Mouse (Mus musculus) gastrocnemius, adult 18-20 months (tissue): ENCODE results near the gene Elac2. TPM values are rescaled to one million over a fixed set of nuclear protein-coding genes. Genes with fewer than 3 reads are reported as not detected.

Experiments
- DNase-seq: peaks from one replicate; pipeline ENCODE4 v3.0.0; 2021; ENCODE audit warnings: low spot score
- total RNA-seq, 2 experiments: library from RNA; stranded (reverse); gene quantifications; 2 replicates each; pipeline ENCODE4 v1.2.3; 2021

Gene Elac2
- total RNA-seq, 2 experiments from 2014 or later: 18.0 to 18.6 TPM

DNA sequence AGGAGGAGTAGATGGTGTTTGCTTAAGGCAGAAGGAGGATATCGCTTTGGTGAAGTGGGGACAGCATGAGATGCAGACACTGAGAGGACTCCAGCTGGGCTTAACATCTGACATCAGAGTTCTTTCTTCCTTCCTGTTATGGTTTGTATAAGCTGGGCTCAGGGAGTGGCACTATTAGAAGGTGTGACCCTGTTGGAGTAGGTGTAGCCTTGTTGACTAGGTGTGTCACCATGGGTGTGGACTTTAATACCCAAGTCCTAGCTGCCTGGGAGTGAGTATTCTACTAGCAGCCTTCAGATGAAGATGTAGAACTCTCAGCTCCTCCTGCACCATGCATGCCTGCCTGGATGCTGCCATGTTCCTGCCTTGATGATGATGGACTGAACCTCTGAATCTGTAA, 37.9 kb downstream of the Elac2 start:
- DNase-seq: no peak

- no peak for DNase-seq
Observed at GRCm38 (mm10) chr11:65020744-65021143, 41.9 kb downstream of the Elac2 start.

GRCm38 (mm10) chr11:65022771-65023170, 43.9 kb downstream of the Elac2 start:
- DNase-seq: no peak

DNA sequence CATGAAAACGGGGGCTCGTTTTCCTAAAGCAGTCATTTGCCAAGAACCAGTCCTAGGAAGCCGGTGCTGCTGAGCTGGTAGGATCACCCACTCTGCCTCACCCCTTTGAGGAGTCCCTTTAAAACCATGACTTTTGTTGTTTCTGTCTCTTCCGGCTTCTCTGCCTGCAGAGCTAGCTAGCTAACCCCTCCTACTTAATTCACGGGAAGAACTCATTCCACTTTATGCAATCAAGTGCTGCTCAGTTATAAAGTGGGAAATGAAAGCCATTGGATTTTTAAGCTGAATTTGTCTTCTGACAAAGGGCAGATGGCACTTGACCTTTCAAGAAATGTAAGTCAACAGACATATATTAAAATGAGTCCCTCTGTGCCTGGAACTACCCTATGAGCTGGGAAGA, 49.2 kb downstream of the Elac2 start:
- no peak for DNase-seq

GRCm38 (mm10) chr11:65030201-65030600, 51.4 kb downstream of the Elac2 start:
- DNase-seq: no peak

DNA sequence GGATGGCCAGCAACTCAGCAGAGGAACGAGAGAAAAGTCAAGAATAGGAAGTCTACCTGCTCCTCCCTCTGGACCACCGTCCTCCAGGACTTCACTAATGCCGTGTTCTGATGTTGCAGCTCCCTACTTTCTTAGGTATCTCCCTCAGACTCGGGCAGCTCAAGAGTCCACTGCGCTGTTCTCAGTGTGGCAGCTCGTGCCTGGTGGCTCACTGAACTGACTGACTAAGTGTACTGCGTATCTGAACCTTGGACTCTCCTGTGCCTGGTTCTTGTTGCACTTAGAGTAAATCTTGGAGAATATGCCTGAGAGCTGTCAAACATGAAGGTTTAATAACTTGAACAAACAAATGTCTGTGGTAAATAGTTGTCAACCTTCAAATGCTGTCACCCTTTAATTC, 53.4 kb downstream of the Elac2 start:
- no peak for DNase-seq

- no peak for DNase-seq
Observed at GRCm38 (mm10) chr11:65038996-65039395, 60.2 kb downstream of the Elac2 start.

- no peak for DNase-seq
Observed at GRCm38 (mm10) chr11:65039517-65040095, 60.8 kb downstream of the Elac2 start.

DNA sequence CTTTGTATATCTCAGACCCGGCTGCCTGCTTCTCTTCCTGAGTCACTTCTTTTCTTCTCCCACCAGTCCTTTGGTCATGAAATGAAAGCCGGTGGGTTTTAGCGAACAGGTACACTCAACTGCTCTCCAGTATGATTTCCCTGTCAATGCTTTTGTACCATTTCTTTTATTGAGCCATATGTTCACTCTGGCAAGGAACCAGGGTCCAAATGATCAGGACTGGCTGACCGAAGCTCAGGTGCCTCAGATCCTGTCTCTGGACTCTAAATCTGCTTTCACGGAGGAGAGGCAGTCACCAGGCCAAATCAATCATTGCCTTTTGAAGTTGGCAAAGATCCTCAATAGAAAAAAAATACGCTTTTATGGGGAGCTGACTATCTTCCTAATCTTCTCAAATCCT, 61.7 kb downstream of the Elac2 start:
- no peak for DNase-seq

DNA sequence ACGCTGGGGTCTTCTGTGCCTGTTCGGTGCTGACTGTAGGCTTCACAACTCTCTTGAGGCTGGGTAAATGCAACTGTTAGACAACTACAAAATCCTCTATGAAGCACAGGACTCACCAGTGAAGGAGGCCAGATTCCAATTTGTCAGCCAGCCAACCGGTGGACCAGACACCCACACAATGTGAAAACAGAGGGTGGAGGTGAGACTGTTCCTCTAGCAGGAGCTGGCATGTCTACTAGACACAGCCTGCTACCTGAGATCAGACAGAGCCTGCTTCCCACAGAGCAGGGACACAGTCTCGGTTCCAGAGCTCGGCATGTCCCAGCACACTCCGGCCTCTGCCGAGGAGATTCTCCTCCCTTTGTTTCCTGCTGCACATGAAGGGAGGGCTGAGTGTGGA, 70.3 kb downstream of the Elac2 start:
- no peak for DNase-seq

GRCm38 (mm10) chr11:65050819-65051218, 72.0 kb downstream of the Elac2 start:
- no peak for DNase-seq

Other genes with a start within 250 kb of the Elac2 start
- under 1 TPM in 1 of 2 experiments, not detected in 1; 0.21 TPM for gene 1700086D15Rik, start 180.9 kb downstream of the Elac2 start, total RNA-seq
- gene Arhgap44, start 183.9 kb downstream of the Elac2 start, total RNA-seq: 10 to 100 TPM in 1 of 2 experiments, 1 to 10 TPM in 1; 9.2 to 11.4 TPM